Mouse (Mus musculus): Measurements from ENCODE around the gene Ftsj1.

DNA sequence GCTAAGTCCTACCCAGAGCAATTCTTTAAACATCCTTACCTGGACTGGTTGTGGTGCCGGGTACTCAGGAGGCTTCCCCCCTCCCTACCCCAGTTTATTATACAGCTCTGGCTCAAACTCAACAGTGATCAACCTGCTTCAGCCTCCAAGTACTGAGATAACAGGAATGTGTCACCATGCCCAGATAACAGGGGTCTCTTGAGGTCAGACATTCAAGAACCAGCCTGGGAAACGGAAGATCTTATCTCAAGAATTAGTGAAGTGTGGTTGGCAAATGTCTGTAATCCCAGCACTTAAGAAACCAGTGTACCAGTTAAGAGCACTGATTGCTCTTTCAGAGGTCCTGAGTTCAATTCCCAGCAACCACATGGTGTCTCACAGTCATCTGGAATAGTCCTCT lies 34.1 kb downstream of the Ftsj1 start:
- TF ChIP-seq CTCF (IDR thresholded peaks at IDR 0.05; ENCODE audit: low read depth) (no peak), EP300 (IDR thresholded peaks at IDR 0.05; ENCODE audit: low read depth) (no peak)
